In genomic region chr3:21986164-21986892, GRCm38 (mm10) we compare ENCODE assay signal across 12 mouse cellular contexts.
A peak's percentile ranks its signal among the peaks of the same experiment; 100 is the strongest.
DNase-seq lines count a peak whose midpoint lies in the region; ATAC-seq and TF ChIP-seq lines count a peak whose summit lies in the region.
"Had no signal": no experiment of that assay in that cellular context is flagged by ENCODE, and none has a peak within 500 bp of the region (broad histone marks: within the 10 kb centered on the region; RNA-seq: fewer than 3 reads in every experiment).

No protein-coding gene starts in this region.

- no peak overlapping the region for H3K9ac ChIP-seq in heart, adult 2 months (ENCODE audit: low read depth, low read length)
- no peak overlapping the region for H3K9ac ChIP-seq in intestine, postnatal 0 days (ENCODE audit: low read depth, low read length)
- H3K9ac ChIP-seq in liver, embryonic 12.5 days: no peak overlapping the region
- H3K9ac ChIP-seq in stomach, embryonic 16.5 days (ENCODE audit: low read length): no peak overlapping the region
- H3K9ac ChIP-seq in forebrain, embryonic 13.5 days: no peak overlapping the region
- H3K9ac ChIP-seq: forebrain, embryonic 15.5 days; hindbrain, embryonic 15.5 days had no signal

- H3K79me2 ChIP-seq in heart, adult 2 months (replicated peaks; ENCODE audit: control insufficient read depth, insufficient read depth, low read length): no peaks in the 10 kb centered on the region

- H3K4me3 ChIP-seq in heart, adult 2 months: no peak overlapping the region
- H3K4me3 ChIP-seq in heart, embryonic 10.5 days: no peak overlapping the region
- no peak overlapping the region for H3K4me3 ChIP-seq in intestine, postnatal 0 days (ENCODE audit: low read depth, low read length)
- no peak overlapping the region for H3K4me3 ChIP-seq in liver, embryonic 12.5 days
- no peak overlapping the region for H3K4me3 ChIP-seq in stomach, embryonic 16.5 days (replicated peaks; ENCODE audit: low read length)
- no peak overlapping the region for H3K4me3 ChIP-seq in forebrain, embryonic 13.5 days
- H3K4me3 ChIP-seq: forebrain, embryonic 15.5 days; hindbrain, embryonic 15.5 days had no signal

- H3K27me3 ChIP-seq in heart, adult 2 months (ENCODE audit: control insufficient read depth, insufficient read depth, low read length): no peaks in the 10 kb centered on the region
- H3K27me3 ChIP-seq in heart, embryonic 10.5 days (ENCODE audit: insufficient read depth, poor library complexity, severe bottlenecking): no peaks in the 10 kb centered on the region
- H3K27me3 ChIP-seq in intestine, postnatal 0 days (replicated peaks; ENCODE audit: control insufficient read depth, insufficient read depth, low read length): no peaks in the 10 kb centered on the region
- no peaks in the 10 kb centered on the region for H3K27me3 ChIP-seq in liver, embryonic 12.5 days (replicated peaks)
- H3K27me3 ChIP-seq in stomach, embryonic 16.5 days (ENCODE audit: control insufficient read depth, insufficient read depth, low read length): no peaks in the 10 kb centered on the region
- no peaks in the 10 kb centered on the region for H3K27me3 ChIP-seq in forebrain, embryonic 13.5 days
- H3K27me3 ChIP-seq: forebrain, embryonic 15.5 days; hindbrain, embryonic 15.5 days had no signal

- no peak for TF ChIP-seq EP300 in heart, adult 2 months (IDR thresholded peaks at IDR 0.05; ENCODE audit: insufficient read depth, low read depth, low read length)

- H3K9me3 ChIP-seq in heart, embryonic 10.5 days: no peaks in the 10 kb centered on the region
- H3K9me3 ChIP-seq in intestine, postnatal 0 days (ENCODE audit: control insufficient read depth): no peaks in the 10 kb centered on the region
- H3K9me3 ChIP-seq in liver, embryonic 12.5 days (replicated peaks): no peaks in the 10 kb centered on the region
- no peaks in the 10 kb centered on the region for H3K9me3 ChIP-seq in stomach, embryonic 16.5 days (replicated peaks; ENCODE audit: control insufficient read depth, low read length)
- no peaks in the 10 kb centered on the region for H3K9me3 ChIP-seq in forebrain, embryonic 13.5 days (replicated peaks)
- H3K9me3 ChIP-seq: forebrain, embryonic 15.5 days; hindbrain, embryonic 15.5 days had no signal

- peaks cover 4% of the 10 kb centered on the region for H3K4me1 ChIP-seq in heart, adult 2 months (ENCODE audit: control insufficient read depth, insufficient read depth, low read length)
- H3K4me1 ChIP-seq in heart, embryonic 10.5 days: no peaks in the 10 kb centered on the region
- peaks cover 21% of the 10 kb centered on the region for H3K4me1 ChIP-seq in intestine, postnatal 0 days (replicated peaks; ENCODE audit: control insufficient read depth, insufficient read depth, low read length)
- H3K4me1 ChIP-seq in liver, embryonic 12.5 days: peaks cover 41% of the 10 kb centered on the region
- no peaks in the 10 kb centered on the region for H3K4me1 ChIP-seq in stomach, embryonic 16.5 days (ENCODE audit: control insufficient read depth, insufficient read depth, low read length)
- H3K4me1 ChIP-seq in forebrain, embryonic 13.5 days: no peaks in the 10 kb centered on the region
- H3K4me1 ChIP-seq: forebrain, embryonic 15.5 days; hindbrain, embryonic 15.5 days had no signal

- TF ChIP-seq POLR2A in heart, adult 2 months (IDR thresholded peaks at IDR 0.05; ENCODE audit: insufficient read depth, low read depth, low read length): no peak

- peak; percentile 33 to 61 for DNase-seq in heart, adult 2 months
- no peak for DNase-seq in heart, embryonic 10.5 days (ENCODE audit: low spot score)
- DNase-seq in thymus, postnatal 0 days (ENCODE audit: low spot score): no peak
- no peak for DNase-seq in urinary bladder, adult 18-20 months (ENCODE audit: low spot score in 2 of 2)
- DNase-seq: adrenal gland, adult 2 months had no signal

- H3K36me3 ChIP-seq in heart, adult 2 months (ENCODE audit: control insufficient read depth, insufficient read depth, low read length): peaks cover 6% of the 10 kb centered on the region; the same call in 1 of the 2 replicates
- H3K36me3 ChIP-seq in heart, embryonic 10.5 days: 0 out of 2 replicates have a peak, but pooled peaks cover 4% of the 10 kb centered on the region
- no peaks in the 10 kb centered on the region for H3K36me3 ChIP-seq in intestine, postnatal 0 days (ENCODE audit: control insufficient read depth, insufficient read depth)
- H3K36me3 ChIP-seq in liver, embryonic 12.5 days: no peaks in the 10 kb centered on the region
- no peaks in the 10 kb centered on the region for H3K36me3 ChIP-seq in stomach, embryonic 16.5 days (ENCODE audit: control insufficient read depth, insufficient read depth, low read length)
- H3K36me3 ChIP-seq in forebrain, embryonic 13.5 days (ENCODE audit: poor library complexity, severe bottlenecking): no peaks in the 10 kb centered on the region
- H3K36me3 ChIP-seq: forebrain, embryonic 15.5 days; hindbrain, embryonic 15.5 days had no signal

- intact Hi-C loops in heart, adult 2 months (cut with DNase I): loop anchor here (5.0 kb wide), 2 partner anchors 34 to 91 kb away; partner anchors contain the start of gene Tbl1xr1

- H3K4me2 ChIP-seq in intestine, postnatal 0 days (replicated peaks; ENCODE audit: low read depth): peak overlapping the region; percentile 54; the same call in 1 of the 2 replicates
- H3K4me2 ChIP-seq in liver, embryonic 12.5 days: peak overlapping the region; percentile 7; the same call in 1 of the 2 replicates
- no peak overlapping the region for H3K4me2 ChIP-seq in stomach, embryonic 16.5 days (ENCODE audit: low read depth, low read length)
- H3K4me2 ChIP-seq in forebrain, embryonic 13.5 days: no peak overlapping the region
- H3K4me2 ChIP-seq: forebrain, embryonic 15.5 days; hindbrain, embryonic 15.5 days had no signal

- H3K27ac ChIP-seq in heart, adult 2 months: peak overlapping the region; percentile 63
- no peak overlapping the region for H3K27ac ChIP-seq in heart, embryonic 10.5 days
- peak overlapping the region; percentile 80 for H3K27ac ChIP-seq in intestine, postnatal 0 days (ENCODE audit: low read depth, low read length)
- no peak overlapping the region for H3K27ac ChIP-seq in liver, embryonic 12.5 days
- no peak overlapping the region for H3K27ac ChIP-seq in stomach, embryonic 16.5 days (ENCODE audit: low read length)
- H3K27ac ChIP-seq in forebrain, embryonic 13.5 days: no peak overlapping the region
- H3K27ac ChIP-seq: forebrain, embryonic 15.5 days; hindbrain, embryonic 15.5 days; macrophage had no signal

- WGBS in heart, adult 2 months: 53% methylated on average over 5 of the region's 5 CpGs
- 69% methylated on average over 5 of the region's 5 CpGs for WGBS in heart, embryonic 10.5 days
- WGBS in intestine, postnatal 0 days: 33% methylated on average over 5 of the region's 5 CpGs
- WGBS in liver, embryonic 12.5 days (ENCODE audit: insufficient replicate concordance): 46% methylated on average over 5 of the region's 5 CpGs
- whole genome bisulfite sequencing in stomach, embryonic 16.5 days: 69% methylated on average over 5 of the region's 5 CpGs
- 89% methylated on average over 5 of the region's 5 CpGs for WGBS in forebrain, embryonic 13.5 days

- ATAC-seq in intestine, postnatal 0 days: peak; percentile 92
- peak; percentile 67 for ATAC-seq in liver, embryonic 12.5 days
- peak; percentile 44; the same call in 1 of the 2 replicates for ATAC-seq in stomach, embryonic 16.5 days (ENCODE audit: insufficient read depth, low FRiP score)
- no peak for ATAC-seq in forebrain, embryonic 13.5 days
- ATAC-seq: forebrain, embryonic 15.5 days had no signal

- no peak for TF ChIP-seq CTCF in heart, adult 2 months (IDR thresholded peaks at IDR 0.05)
- no peak for TF ChIP-seq CTCF in intestine, postnatal 0 days (IDR thresholded peaks at IDR 0.05; ENCODE audit: low read depth)

Comparison
In these comparisons a context has a peak if more than half of its experiments do, and no peak if none do; other contexts are left out.
1. DNase-seq: peak in heart, adult 2 months (2 of 2); none in heart, embryonic 10.5 days (single experiment), thymus, postnatal 0 days (single experiment) and urinary bladder, adult 18-20 months (0 of 2).
2. H3K27ac ChIP-seq: peak in heart, adult 2 months (single experiment) and intestine, postnatal 0 days (single experiment); none in heart, embryonic 10.5 days (single experiment), liver, embryonic 12.5 days (single experiment), stomach, embryonic 16.5 days (single experiment) and forebrain, embryonic 13.5 days (single experiment).
3. H3K4me2 ChIP-seq: peak in intestine, postnatal 0 days (single experiment) and liver, embryonic 12.5 days (single experiment); none in stomach, embryonic 16.5 days (single experiment) and forebrain, embryonic 13.5 days (single experiment).